Mouse (Mus musculus) cerebellum, adult 2 months (tissue): ENCODE data around the gene Tmem120b.

Source experiments
- CTCF ChIP-seq: fragments of 200-500 bp; IDR thresholded peaks from 2 replicates; pipeline ENCODE4 v1.5.1; 2011; ENCODE audit warnings: low read depth, mild to moderate bottlenecking, control low read depth, low read length, moderate library complexity, borderline replicate concordance; ENCODE audit not compliant: insufficient read depth
- POLR2A ChIP-seq: fragments of 200-500 bp; IDR thresholded peaks from 2 replicates; pipeline ENCODE4 v1.6.1; 2011; ENCODE audit warnings: low read length, control low read depth, borderline replicate concordance; ENCODE audit not compliant: insufficient read depth

DNA sequence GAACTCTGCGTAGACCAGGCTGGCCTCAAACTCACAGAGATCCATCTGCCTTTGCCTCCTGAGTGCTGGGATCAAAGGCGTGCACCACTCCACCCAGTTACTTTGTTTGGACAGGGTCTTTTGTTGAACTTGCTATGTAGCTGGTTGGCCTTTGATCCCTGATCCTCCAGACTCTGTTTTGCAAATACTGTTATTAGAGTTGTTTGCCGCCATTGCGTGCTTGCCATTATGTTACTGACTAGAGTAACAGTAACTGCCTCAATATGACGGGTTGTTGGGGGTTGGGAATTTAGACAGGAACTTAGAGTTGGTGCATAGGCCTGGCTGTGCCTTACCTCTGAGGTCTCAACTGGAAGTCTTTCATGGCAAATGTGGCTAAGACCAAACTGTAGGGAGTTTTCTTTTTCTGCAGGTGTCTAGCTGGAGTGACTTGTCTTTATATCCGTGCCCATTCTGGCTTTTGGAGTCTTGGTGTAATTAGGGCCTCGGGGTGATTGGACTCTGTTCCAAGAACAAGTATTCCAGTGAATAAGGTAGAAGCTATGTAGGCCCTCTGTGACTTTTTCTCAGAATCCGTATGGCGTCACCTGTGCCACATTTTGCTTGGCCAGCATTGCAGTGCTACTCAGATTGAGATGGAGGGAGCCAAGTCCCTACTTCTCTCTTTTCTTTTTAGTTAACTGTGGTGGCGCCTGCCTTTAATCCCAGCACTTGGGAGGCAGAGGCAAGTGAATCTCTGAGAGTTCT is 22.5 kb downstream of the Tmem120b start:
- no peak for TF ChIP-seq CTCF
- TF ChIP-seq POLR2A, result no peak
